Mouse (Mus musculus) MEL (cell line): ENCODE measurements at regions not wholly inside any gene's neighbourhood (a gene's known extent, or its start where the extent isn't known, plus 50 kb on each side); places are given as distances from the start of the nearest gene placed in this dataset.

Experiments
- DNase-seq: peaks from one replicate; pipeline ENCODE4 v3.0.0; 2011; ENCODE audit warnings: low read depth, low spot score
- H3K27ac ChIP-seq: 2 replicates; pipeline ENCODE4 v1.5.1; 2012; ENCODE audit warnings: low read depth, mild to moderate bottlenecking, control low read depth, low read length, moderate library complexity; ENCODE audit not compliant: control insufficient read depth
- H3K27me3 ChIP-seq, 2 experiments: fragments of 150-350 bp in 1 of 2; sonication (generic) in 1 of 2; 2 replicates each; pipeline ENCODE4 v1.6.1; 2012; ENCODE audit warnings: low read length in 2 of 2, mild to moderate bottlenecking in 2 of 2, improper control_type of control experiment in 1 of 2, moderate library complexity in 1 of 2; ENCODE audit not compliant: insufficient read depth in 2 of 2, control insufficient read depth in 1 of 2
- H3K36me3 ChIP-seq, 2 experiments: 2 replicates each; pipeline ENCODE4 v1.6.1; 2012 to 2014; ENCODE audit warnings: low read length in 2 of 2, improper control_type of control experiment in 1 of 2, inconsistent platforms in 1 of 2, mild to moderate bottlenecking in 1 of 2; ENCODE audit not compliant: insufficient read depth in 2 of 2, control insufficient read depth in 1 of 2
- H3K4me1 ChIP-seq, 2 experiments: fragments of 150-350 bp in 1 of 2; sonication (generic) in 1 of 2; 2 replicates each; pipeline ENCODE4 v1.6.1; 2012; ENCODE audit warnings: low read length in 2 of 2, improper control_type of control experiment in 1 of 2, mild to moderate bottlenecking in 1 of 2; ENCODE audit not compliant: insufficient read depth in 2 of 2, control insufficient read depth in 1 of 2
- H3K4me3 ChIP-seq, 2 experiments: fragments of 150-350 bp in 1 of 2; sonication (generic) in 1 of 2; 2 replicates each; pipeline ENCODE4 v1.5.1; 2012; ENCODE audit warnings: low read depth in 2 of 2, low read length in 2 of 2, mild to moderate bottlenecking in 2 of 2, moderate library complexity in 2 of 2, control low read depth in 1 of 2, improper control_type of control experiment in 1 of 2; ENCODE audit not compliant: control insufficient read depth in 1 of 2, insufficient read depth in 1 of 2
- H3K79me2 ChIP-seq: 2 replicates; pipeline ENCODE4 v1.6.1; 2012; ENCODE audit warnings: mild to moderate bottlenecking, low read length, moderate library complexity; ENCODE audit not compliant: control insufficient read depth, poor library complexity, insufficient read depth
- H3K9ac ChIP-seq: 2 replicates; pipeline ENCODE4 v1.6.1; 2012; ENCODE audit warnings: low read depth, mild to moderate bottlenecking, control low read depth, low read length, moderate library complexity; ENCODE audit not compliant: control insufficient read depth, poor library complexity, severe bottlenecking
- H3K9me3 ChIP-seq: fragments of 150-350 bp; sonication (generic); replicated peaks from 2 replicates; pipeline ENCODE4 v1.6.1; 2012; ENCODE audit warnings: mild to moderate bottlenecking, low read length, improper control_type of control experiment, moderate library complexity; ENCODE audit not compliant: insufficient read depth
- CHD2 ChIP-seq: IDR thresholded peaks from 2 replicates; pipeline ENCODE4 v1.6.1; 2011; ENCODE audit warnings: low read length, improper control_type of control experiment
- CTCF ChIP-seq, 3 experiments: IDR thresholded peaks in 2 of 3; conservative IDR thresholded peaks in 1 of 3; 2 replicates each; pipeline ENCODE4 v1.5.1; 2011 to 2012; ENCODE audit warnings: low read length in 3 of 3, low read depth in 2 of 3, mild to moderate bottlenecking in 2 of 3, improper control_type of control experiment in 1 of 3, inconsistent platforms in 1 of 3, mixed read lengths in 1 of 3, moderate library complexity in 1 of 3; ENCODE audit not compliant: control insufficient read depth in 1 of 3, insufficient read depth in 1 of 3, poor library complexity in 1 of 3, severe bottlenecking in 1 of 3
- E2F4 ChIP-seq: IDR thresholded peaks from 2 replicates; pipeline ENCODE4 v1.6.1; 2011; ENCODE audit warnings: low read depth, low read length, improper control_type of control experiment, borderline replicate concordance
- EP300 ChIP-seq, 2 experiments: IDR thresholded peaks; 2 replicates each; pipeline ENCODE4 v1.6.1; 2011; ENCODE audit warnings: improper control_type of control experiment in 2 of 2, low read length in 2 of 2, low read depth in 1 of 2, mild to moderate bottlenecking in 1 of 2
- GABPA ChIP-seq: IDR thresholded peaks from 2 replicates; pipeline ENCODE4 v1.6.1; 2012; ENCODE audit warnings: low read depth, mild to moderate bottlenecking, inconsistent platforms, low read length, improper control_type of control experiment, moderate library complexity
- GATA1 ChIP-seq: IDR thresholded peaks from 2 replicates; pipeline ENCODE4 v1.6.1; 2011; ENCODE audit warnings: low read depth, low read length, improper control_type of control experiment
- HCFC1 ChIP-seq: IDR thresholded peaks from 2 replicates; pipeline ENCODE4 v1.6.1; 2012; ENCODE audit warnings: low read depth, mild to moderate bottlenecking, inconsistent platforms, low read length, improper control_type of control experiment, moderate library complexity
- MAZ ChIP-seq: IDR thresholded peaks from 2 replicates; pipeline ENCODE4 v1.6.1; 2012; ENCODE audit warnings: low read depth, mild to moderate bottlenecking, inconsistent platforms, low read length, improper control_type of control experiment
- MEF2A ChIP-seq: IDR thresholded peaks from 2 replicates; pipeline ENCODE4 v1.6.1; 2014; ENCODE audit warnings: low read depth, mild to moderate bottlenecking, inconsistent platforms, low read length, improper control_type of control experiment; ENCODE audit not compliant: poor library complexity, insufficient replicate concordance, severe bottlenecking; ENCODE audit errors: extremely low read depth
- MYC ChIP-seq: IDR thresholded peaks from 2 replicates; pipeline ENCODE4 v1.6.1; 2011; ENCODE audit warnings: low read depth, mild to moderate bottlenecking, low read length, improper control_type of control experiment, moderate library complexity
- NRF1 ChIP-seq: IDR thresholded peaks from 2 replicates; pipeline ENCODE4 v1.6.1; 2014; ENCODE audit warnings: low read depth, mild to moderate bottlenecking, inconsistent platforms, low read length, improper control_type of control experiment, moderate library complexity; ENCODE audit not compliant: poor library complexity, insufficient read depth, severe bottlenecking
- RAD21 ChIP-seq: IDR thresholded peaks from 2 replicates; pipeline ENCODE4 v1.6.1; 2011; ENCODE audit warnings: mild to moderate bottlenecking, low read depth, low read length, improper control_type of control experiment
- SMC3 ChIP-seq: IDR thresholded peaks from 2 replicates; pipeline ENCODE4 v1.6.1; 2011; ENCODE audit warnings: low read depth, low read length, improper control_type of control experiment
- TAL1 ChIP-seq: IDR thresholded peaks from 2 replicates; pipeline ENCODE4 v1.6.1; 2012; ENCODE audit warnings: mild to moderate bottlenecking, inconsistent platforms, low read length, moderate library complexity, mixed read lengths
- TCF12 ChIP-seq: IDR thresholded peaks from 2 replicates; pipeline ENCODE4 v1.6.1; 2014; ENCODE audit warnings: low read depth, mild to moderate bottlenecking, inconsistent platforms, low read length, improper control_type of control experiment, moderate library complexity
- USF1 ChIP-seq: IDR thresholded peaks from 2 replicates; pipeline ENCODE4 v1.6.1; 2014; ENCODE audit warnings: low read depth, mild to moderate bottlenecking, inconsistent platforms, low read length, improper control_type of control experiment, moderate library complexity
- ZC3H11A ChIP-seq: IDR thresholded peaks from 2 replicates; pipeline ENCODE4 v1.6.1; 2012; ENCODE audit warnings: low read depth, mild to moderate bottlenecking, inconsistent platforms, low read length, improper control_type of control experiment
- ZNF384 ChIP-seq: IDR thresholded peaks from 2 replicates; pipeline ENCODE4 v1.6.1; 2012; ENCODE audit warnings: low read depth, mild to moderate bottlenecking, inconsistent platforms, low read length, improper control_type of control experiment

DNA sequence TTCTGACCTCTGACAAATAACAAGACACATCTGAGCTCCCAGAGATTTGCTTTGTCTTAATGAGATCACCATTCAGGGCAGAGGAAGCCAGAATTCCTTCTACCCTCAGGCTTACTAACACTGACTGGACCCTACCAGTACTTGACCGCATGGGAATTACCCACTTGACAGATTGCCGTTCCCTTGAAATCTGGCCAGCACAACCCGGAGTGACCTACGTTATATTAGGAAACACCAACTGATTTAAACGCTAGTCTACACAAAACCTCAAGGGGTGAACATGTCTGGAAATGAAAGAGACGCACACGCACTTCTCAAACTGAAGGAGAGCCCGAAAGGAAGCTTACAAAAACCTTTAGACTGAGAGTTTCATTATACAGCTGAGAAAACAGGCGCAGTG lies 69.8 kb upstream of the Foxn2 start:
- Histone ChIP-seq H3K79me2 (no peaks in the 10 kb centered on the region), H3K4me1 (no peaks in the 10 kb centered on the region), H3K9me3 (no peaks in the 10 kb centered on the region), H3K27ac (no peak overlapping the region), H3K27me3 (no peaks in the 10 kb centered on the region), H3K36me3 (no peaks in the 10 kb centered on the region), H3K4me3 (no peak overlapping the region), H3K9ac (no peak overlapping the region)
- DNase-seq, result no peak
- no peak for TF ChIP-seq MYC
- no peak for TF ChIP-seq EP300 (IDR thresholded peaks at IDR 0.05; ENCODE audit: low read depth in 1 of 2, low read length in 2 of 2)
- no peak for TF ChIP-seq GATA1
- TF ChIP-seq E2F4, result no peak
- no peak for TF ChIP-seq ZNF384
- TF ChIP-seq CHD2, result no peak
- TF ChIP-seq GABPA, result no peak
- TF ChIP-seq CTCF (IDR thresholded peaks at IDR 0.05 in 2 of 3, conservative IDR thresholded peaks at IDR 0.05 in 1 of 3; ENCODE audit: control insufficient read depth in 1 of 3, insufficient read depth in 1 of 3, low read depth in 2 of 3, low read length in 3 of 3, poor library complexity in 1 of 3, severe bottlenecking in 1 of 3), result no peak
- TF ChIP-seq USF1, result no peak
- TF ChIP-seq MAZ, result no peak
- no peak for TF ChIP-seq TCF12
- TF ChIP-seq TAL1, result no peak
- TF ChIP-seq SMC3, result no peak
- TF ChIP-seq ZC3H11A, result no peak
- TF ChIP-seq RAD21, result no peak

DNA sequence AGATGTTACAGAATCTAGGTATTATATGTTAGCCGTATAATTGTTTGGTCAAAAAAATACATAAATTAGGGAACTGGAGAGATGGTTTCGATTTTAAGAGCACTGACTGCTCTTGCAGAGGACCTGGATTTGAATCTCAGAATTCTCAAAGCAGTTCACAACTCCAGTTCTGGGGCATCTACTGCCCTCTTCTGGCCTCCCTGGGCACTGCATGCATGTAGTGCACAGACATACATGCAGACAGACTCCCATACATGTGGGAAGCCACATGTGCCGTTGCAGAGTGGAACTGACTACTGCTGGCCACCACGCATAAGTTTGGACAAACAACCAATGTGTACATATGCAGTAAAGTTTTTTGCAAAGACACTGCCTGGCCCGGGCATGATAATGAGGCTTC lies 62.0 kb upstream of the Foxn2 start:
- Histone ChIP-seq H3K9me3 (no peaks in the 10 kb centered on the region), H3K9ac (no peak overlapping the region), H3K4me3 (no peak overlapping the region), H3K4me1 (no peaks in the 10 kb centered on the region), H3K36me3 (no peaks in the 10 kb centered on the region), H3K27me3 (no peaks in the 10 kb centered on the region), H3K79me2 (no peaks in the 10 kb centered on the region), H3K27ac (no peak overlapping the region)
- no peak for TF ChIP-seq CHD2
- no peak for TF ChIP-seq NRF1
- no peak for TF ChIP-seq ZC3H11A
- TF ChIP-seq MEF2A, result no peak
- no peak for TF ChIP-seq HCFC1
- TF ChIP-seq ZNF384, result no peak
- no peak for TF ChIP-seq TAL1
- peak; percentile 30 to 46 (median 38); a peak in 5 of 6 replicates for TF ChIP-seq CTCF (IDR thresholded peaks at IDR 0.05 in 2 of 3, conservative IDR thresholded peaks at IDR 0.05 in 1 of 3; ENCODE audit: control insufficient read depth in 1 of 3, insufficient read depth in 1 of 3, low read depth in 2 of 3, low read length in 3 of 3, poor library complexity in 1 of 3, severe bottlenecking in 1 of 3)
- peak; percentile 4; the same call in 1 of the 2 replicates for TF ChIP-seq RAD21
- peak; percentile 18 for DNase-seq
